Mouse (Mus musculus) olfactory bulb, adult 2 months (tissue): Measurements from ENCODE around the gene Zmat3.

Experiments
- CTCF ChIP-seq: fragments of 200-500 bp; IDR thresholded peaks from 2 replicates; pipeline ENCODE4 v1.5.1; 2012; ENCODE audit warnings: low read depth, mild to moderate bottlenecking, low read length, moderate library complexity; ENCODE audit not compliant: insufficient read depth
- POLR2A ChIP-seq: fragments of 200-500 bp; IDR thresholded peaks from 2 replicates; pipeline ENCODE4 v1.6.1; 2012; ENCODE audit warnings: mild to moderate bottlenecking, low read depth, low read length, moderate library complexity; ENCODE audit not compliant: insufficient read depth

- no peak for TF ChIP-seq CTCF
- no peak for TF ChIP-seq POLR2A
Observed at GRCm38 (mm10) chr3:32398623-32399022, 32.8 kb upstream of the Zmat3 start.
